Mouse (Mus musculus): Measurements from ENCODE around the gene Lnx2. TPM values are rescaled to one million over a fixed set of nuclear protein-coding genes. Genes with fewer than 3 reads are reported as not detected.

Gene Lnx2
- polyA plus RNA-seq, 1 experiment: 3.7 TPM

GRCm38 (mm10) chr5:147049544-147050209, 26.7 kb downstream of the Lnx2 start:
- TF ChIP-seq MAX (IDR thresholded peaks at IDR 0.05): no peak
- TF ChIP-seq MYOD1 (IDR thresholded peaks at IDR 0.05; ENCODE audit: control insufficient read depth, insufficient read length, low read depth): no peak
- no peak for TF ChIP-seq USF1 (IDR thresholded peaks at IDR 0.05; ENCODE audit: low read depth)
- no peak for TF ChIP-seq CTCF (IDR thresholded peaks at IDR 0.05; ENCODE audit: control insufficient read depth, insufficient read depth, insufficient read length)
- TF ChIP-seq FOSL1 (IDR thresholded peaks at IDR 0.05; ENCODE audit: insufficient read depth, low read length, poor library complexity, severe bottlenecking): no peak
- no peak for TF ChIP-seq MYOG (IDR thresholded peaks at IDR 0.05; ENCODE audit: control insufficient read depth, extremely low read depth, insufficient read length)
- peaks cover 4% of the 10 kb centered on the region for H3K79me3 ChIP-seq (ENCODE audit: low read depth)
- H3K27me3 ChIP-seq (ENCODE audit: control insufficient read depth, insufficient read depth, insufficient read length): no peaks in the 10 kb centered on the region
- no peak overlapping the region for H3K4me3 ChIP-seq (ENCODE audit: insufficient read depth, poor library complexity, severe bottlenecking)
- peaks cover 36% of the 10 kb centered on the region for H3K79me2 ChIP-seq (ENCODE audit: control insufficient read depth, insufficient read depth)
- no peak overlapping the region for H3ac ChIP-seq (ENCODE audit: control insufficient read depth, insufficient read length, low read depth)
- H3K36me3 ChIP-seq (ENCODE audit: control insufficient read depth, insufficient read depth): no peaks in the 10 kb centered on the region

GRCm38 (mm10) chr5:147045929-147046328, 30.5 kb downstream of the Lnx2 start:
- no peaks in the 10 kb centered on the region for H3K27me3 ChIP-seq (ENCODE audit: control insufficient read depth, insufficient read depth, insufficient read length)
- no peak overlapping the region for H3ac ChIP-seq (ENCODE audit: control insufficient read depth, insufficient read length, low read depth)
- TF ChIP-seq MAX (IDR thresholded peaks at IDR 0.05) (no peak), USF1 (IDR thresholded peaks at IDR 0.05; ENCODE audit: low read depth) (no peak), CEBPB (IDR thresholded peaks at IDR 0.05; ENCODE audit: low read depth) (no peak), MYOD1 (IDR thresholded peaks at IDR 0.05; ENCODE audit: control insufficient read depth, insufficient read length, low read depth) (no peak)
- peaks cover 8% of the 10 kb centered on the region for H3K79me2 ChIP-seq (ENCODE audit: control insufficient read depth, insufficient read depth)
- peaks cover 2% of the 10 kb centered on the region for H3K79me3 ChIP-seq (ENCODE audit: low read depth)
- no peaks in the 10 kb centered on the region for H3K36me3 ChIP-seq (ENCODE audit: control insufficient read depth, insufficient read depth)
- no peak overlapping the region for H3K4me3 ChIP-seq (ENCODE audit: insufficient read depth, poor library complexity, severe bottlenecking)

- no peak for TF ChIP-seq USF1 (IDR thresholded peaks at IDR 0.05; ENCODE audit: low read depth)
- no peak for TF ChIP-seq FOSL1 (IDR thresholded peaks at IDR 0.05; ENCODE audit: insufficient read depth, low read length, poor library complexity, severe bottlenecking)
- TF ChIP-seq CTCF (IDR thresholded peaks at IDR 0.05; ENCODE audit: control insufficient read depth, insufficient read depth, insufficient read length): no peak
- no peak for TF ChIP-seq MAX (IDR thresholded peaks at IDR 0.05)
- no peak for TF ChIP-seq MYOD1 (IDR thresholded peaks at IDR 0.05; ENCODE audit: control insufficient read depth, insufficient read length, low read depth)
- TF ChIP-seq MYOG (IDR thresholded peaks at IDR 0.05; ENCODE audit: control insufficient read depth, extremely low read depth, insufficient read length): no peak
- no peak for TF ChIP-seq CEBPB (IDR thresholded peaks at IDR 0.05; ENCODE audit: low read depth)
- Histone ChIP-seq H3K4me3 (ENCODE audit: insufficient read depth, poor library complexity, severe bottlenecking) (no peak overlapping the region), H3K79me2 (ENCODE audit: control insufficient read depth, insufficient read depth) (peaks cover 8% of the 10 kb centered on the region), H3K36me3 (ENCODE audit: control insufficient read depth, insufficient read depth) (no peaks in the 10 kb centered on the region), H3K79me3 (ENCODE audit: low read depth) (peaks cover 2% of the 10 kb centered on the region), H3ac (ENCODE audit: control insufficient read depth, insufficient read length, low read depth) (no peak overlapping the region), H3K27me3 (ENCODE audit: control insufficient read depth, insufficient read depth, insufficient read length) (no peaks in the 10 kb centered on the region)
Measured at GRCm38 (mm10) chr5:147045311-147045710, 31.1 kb downstream of the Lnx2 start.

- peaks cover 8% of the 10 kb centered on the region for H3K79me2 ChIP-seq (ENCODE audit: control insufficient read depth, insufficient read depth)
- no peak overlapping the region for H3K4me3 ChIP-seq (ENCODE audit: insufficient read depth, poor library complexity, severe bottlenecking)
- H3K79me3 ChIP-seq (ENCODE audit: low read depth): no peaks in the 10 kb centered on the region
- H3K27me3 ChIP-seq (ENCODE audit: control insufficient read depth, insufficient read depth, insufficient read length): no peaks in the 10 kb centered on the region
- TF ChIP-seq CEBPB (IDR thresholded peaks at IDR 0.05; ENCODE audit: low read depth) (no peak), MYOD1 (IDR thresholded peaks at IDR 0.05; ENCODE audit: control insufficient read depth, insufficient read length, low read depth) (no peak), MYOG (IDR thresholded peaks at IDR 0.05; ENCODE audit: control insufficient read depth, extremely low read depth, insufficient read length) (no peak)
- H3ac ChIP-seq (ENCODE audit: control insufficient read depth, insufficient read length, low read depth): no peak overlapping the region
- H3K36me3 ChIP-seq (ENCODE audit: control insufficient read depth, insufficient read depth): no peaks in the 10 kb centered on the region
Measured at GRCm38 (mm10) chr5:147043240-147043844, 33.0 kb downstream of the Lnx2 start.

- TF ChIP-seq FOSL1 (IDR thresholded peaks at IDR 0.05; ENCODE audit: insufficient read depth, low read length, poor library complexity, severe bottlenecking) (no peak), MYOG (IDR thresholded peaks at IDR 0.05; ENCODE audit: control insufficient read depth, extremely low read depth, insufficient read length) (no peak), CTCF (IDR thresholded peaks at IDR 0.05; ENCODE audit: control insufficient read depth, insufficient read depth, insufficient read length) (no peak), CEBPB (IDR thresholded peaks at IDR 0.05; ENCODE audit: low read depth) (no peak), MAX (IDR thresholded peaks at IDR 0.05) (no peak), MYOD1 (IDR thresholded peaks at IDR 0.05; ENCODE audit: control insufficient read depth, insufficient read length, low read depth) (no peak), USF1 (IDR thresholded peaks at IDR 0.05; ENCODE audit: low read depth) (no peak)
- H3ac ChIP-seq (ENCODE audit: control insufficient read depth, insufficient read length, low read depth): no peak overlapping the region
- H3K79me3 ChIP-seq (ENCODE audit: low read depth): no peaks in the 10 kb centered on the region
- no peaks in the 10 kb centered on the region for H3K36me3 ChIP-seq (ENCODE audit: control insufficient read depth, insufficient read depth)
- no peak overlapping the region for H3K4me3 ChIP-seq (ENCODE audit: insufficient read depth, poor library complexity, severe bottlenecking)
- no peaks in the 10 kb centered on the region for H3K27me3 ChIP-seq (ENCODE audit: control insufficient read depth, insufficient read depth, insufficient read length)
- H3K79me2 ChIP-seq (ENCODE audit: control insufficient read depth, insufficient read depth): peaks cover 8% of the 10 kb centered on the region
Measured at GRCm38 (mm10) chr5:147041965-147042937, 34.1 kb downstream of the Lnx2 start.

Data from C2C12 (cell line).